Mouse (Mus musculus) intestine, embryonic 15.5 days (tissue): ENCODE results near the gene Chtop. TPM values are rescaled to one million over a fixed set of nuclear protein-coding genes. Genes with fewer than 3 reads are reported as not detected.

Experiments used
- ATAC-seq: fragments of 200-750 bp; cut with Nextera tagmentation; 2 replicates; pipeline ENCODE4 v1.8.0; 2017; ENCODE audit warnings: moderate TSS enrichment, moderate library complexity
- H3K27ac ChIP-seq: fragments of 300-500 bp; sonication (generic); 2 replicates; pipeline ENCODE4 v1.5.1; 2015; ENCODE audit warnings: mild to moderate bottlenecking, inconsistent platforms
- H3K27me3 ChIP-seq: fragments of 300-500 bp; sonication (generic); replicated peaks from 2 replicates; pipeline ENCODE4 v1.6.1; 2015; ENCODE audit warnings: inconsistent platforms
- H3K36me3 ChIP-seq: fragments of 300-500 bp; sonication (generic); 2 replicates; pipeline ENCODE4 v1.6.1; 2015; ENCODE audit warnings: inconsistent platforms
- H3K4me1 ChIP-seq: fragments of 300-500 bp; sonication (generic); replicated peaks from 2 replicates; pipeline ENCODE4 v1.6.1; 2015; ENCODE audit warnings: inconsistent platforms
- H3K4me2 ChIP-seq: fragments of 300-500 bp; sonication (generic); replicated peaks from 2 replicates; pipeline ENCODE4 v1.6.1; 2015; ENCODE audit warnings: mild to moderate bottlenecking, inconsistent platforms
- H3K4me3 ChIP-seq: fragments of 300-500 bp; sonication (generic); replicated peaks from 2 replicates; pipeline ENCODE4 v1.5.1; 2015; ENCODE audit warnings: inconsistent platforms
- H3K9ac ChIP-seq: fragments of 300-500 bp; sonication (generic); 2 replicates; pipeline ENCODE4 v1.6.1; 2015; ENCODE audit warnings: inconsistent platforms
- H3K9me3 ChIP-seq: fragments of 300-500 bp; sonication (generic); 2 replicates; pipeline ENCODE4 v1.6.1; 2016; ENCODE audit warnings: inconsistent platforms
- WGBS: fragments of 180-500 bp; shearing (Covaris S2); methylation state at CpG from one replicate; pipeline ENCODE4 v1.1.7; 2015; 5-methylcytosine and 5-hydroxymethylcytosine counted together
- polyA plus RNA-seq: library from polyadenylated mRNA; unstranded; fragments of >200 nt; fragmentation: Nextera tagmentation; extraction: Ambion mirVana; gene quantifications from 2 replicates; pipeline ENCODE4 v1.2.1, GENCODE M21; 2015

Gene Chtop
- polyA plus RNA-seq, result 117 and 125 TPM in 2 replicates

GRCm38 (mm10) chr3:90508950-90509746, at the start of gene Chtop:
Chtop (minus strand) TSS chr3:90509498.
- Histone ChIP-seq H3K4me3 (peak within 1 kb of the TSS; percentile 97), H3K36me3 (peaks cover 8% of the 10 kb centered on the region; the same call in 1 of the 2 replicates), H3K4me1 (peaks cover 21% of the 10 kb centered on the region), H3K27ac (peak within 1 kb of the TSS; percentile 95), H3K9ac (peak within 1 kb of the TSS; percentile 99), H3K27me3 (no peaks in the 10 kb centered on the region), H3K9me3 (no peaks in the 10 kb centered on the region), H3K4me2 (peak within 1 kb of the TSS; percentile 61)
- WGBS, result under 1% methylated on average over 66 of the region's 66 CpGs
- ATAC-seq, result peak; percentile 94

- H3K4me2 ChIP-seq, result no peak overlapping the region
- no peaks in the 10 kb centered on the region for H3K4me1 ChIP-seq
- no peaks in the 10 kb centered on the region for H3K9me3 ChIP-seq
- no peaks in the 10 kb centered on the region for H3K36me3 ChIP-seq
- H3K4me3 ChIP-seq, result no peak overlapping the region
- no peaks in the 10 kb centered on the region for H3K27me3 ChIP-seq
- no peak for ATAC-seq
- 69% methylated on average over 5 of the region's 5 CpGs for WGBS
- H3K9ac ChIP-seq, result no peak overlapping the region
- no peak overlapping the region for H3K27ac ChIP-seq
These were observed 46.7 kb upstream of the Chtop start for GRCm38 (mm10) chr3:90555954-90556353.

- Histone ChIP-seq H3K9me3 (no peaks in the 10 kb centered on the region), H3K4me1 (no peaks in the 10 kb centered on the region), H3K4me2 (no peak overlapping the region), H3K4me3 (no peak overlapping the region), H3K36me3 (no peaks in the 10 kb centered on the region), H3K27me3 (no peaks in the 10 kb centered on the region), H3K9ac (no peak overlapping the region), H3K27ac (no peak overlapping the region)
- WGBS, result 73% methylated on average over 2 of the region's 2 CpGs
- ATAC-seq, result no peak
These were observed 42.9 kb upstream of the Chtop start for GRCm38 (mm10) chr3:90552231-90552630.

GRCm38 (mm10) chr3:90550421-90550790, 41.1 kb upstream of the Chtop start:
- Histone ChIP-seq H3K27me3 (no peaks in the 10 kb centered on the region), H3K4me3 (no peak overlapping the region), H3K4me1 (no peaks in the 10 kb centered on the region), H3K27ac (no peak overlapping the region), H3K9me3 (no peaks in the 10 kb centered on the region), H3K9ac (no peak overlapping the region), H3K36me3 (no peaks in the 10 kb centered on the region), H3K4me2 (no peak overlapping the region)
- 0 out of 2 replicates have a peak, but pooled peaks have one; percentile 17 for ATAC-seq
- WGBS, result 72% methylated on average over 2 of the region's 2 CpGs

GRCm38 (mm10) chr3:90549676-90550420, 40.5 kb upstream of the Chtop start:
- H3K4me1 ChIP-seq, result no peaks in the 10 kb centered on the region
- H3K9me3 ChIP-seq, result no peaks in the 10 kb centered on the region
- H3K27me3 ChIP-seq, result no peaks in the 10 kb centered on the region
- ATAC-seq, result 0 out of 2 replicates have a peak, but pooled peaks have one; percentile 25
- H3K36me3 ChIP-seq, result no peaks in the 10 kb centered on the region
- no peak overlapping the region for H3K9ac ChIP-seq
- no peak overlapping the region for H3K27ac ChIP-seq
- 53% methylated on average over 5 of the region's 5 CpGs for WGBS
- no peak overlapping the region for H3K4me3 ChIP-seq
- H3K4me2 ChIP-seq, result no peak overlapping the region

- ATAC-seq, result no peak
- no peak overlapping the region for H3K4me2 ChIP-seq
- no peak overlapping the region; the same call in 1 of the 2 replicates for H3K9ac ChIP-seq
- no peaks in the 10 kb centered on the region for H3K9me3 ChIP-seq
- no peaks in the 10 kb centered on the region for H3K36me3 ChIP-seq
- 58% methylated on average over 4 of the region's 4 CpGs for WGBS
- H3K4me1 ChIP-seq, result peaks cover 11% of the 10 kb centered on the region
- H3K4me3 ChIP-seq, result no peak overlapping the region
- H3K27me3 ChIP-seq, result no peaks in the 10 kb centered on the region
- 0 out of 2 replicates have a peak overlapping the region, but pooled peaks have one; percentile 9 for H3K27ac ChIP-seq
These were observed 31.6 kb upstream of the Chtop start for GRCm38 (mm10) chr3:90540904-90541303.

- ATAC-seq, result peak; percentile 14
- Histone ChIP-seq H3K9ac (peak overlapping the region; percentile 37), H3K4me2 (peak overlapping the region; percentile 56), H3K4me1 (peaks cover 11% of the 10 kb centered on the region), H3K9me3 (no peaks in the 10 kb centered on the region), H3K36me3 (no peaks in the 10 kb centered on the region), H3K27ac (no peak overlapping the region), H3K27me3 (no peaks in the 10 kb centered on the region), H3K4me3 (peak overlapping the region; percentile 34)
- 61% methylated on average over 5 of the region's 5 CpGs for WGBS
These were observed 28.6 kb upstream of the Chtop start for GRCm38 (mm10) chr3:90537905-90538296.

- Histone ChIP-seq H3K36me3 (no peaks in the 10 kb centered on the region), H3K4me1 (peaks cover 11% of the 10 kb centered on the region), H3K4me2 (peak within 1 kb of the TSS; percentile 56), H3K9ac (peak within 1 kb of the TSS; percentile 37), H3K4me3 (peak within 1 kb of the TSS; percentile 34), H3K9me3 (no peaks in the 10 kb centered on the region), H3K27me3 (no peaks in the 10 kb centered on the region), H3K27ac (peak within 1 kb of the TSS; percentile 52)
- WGBS, result 32% methylated on average over 10 of the region's 10 CpGs
- peak; percentile 93 for ATAC-seq
These were observed 28.0 kb upstream of the Chtop start, which contains the start of gene S100a16 for GRCm38 (mm10) chr3:90537141-90537904. S100a16 (plus strand) TSS chr3:90537254.

GRCm38 (mm10) chr3:90535446-90535845, 26.1 kb upstream of the Chtop start:
- Histone ChIP-seq H3K9ac (no peak overlapping the region), H3K27me3 (no peaks in the 10 kb centered on the region), H3K9me3 (no peaks in the 10 kb centered on the region), H3K4me2 (no peak overlapping the region), H3K4me1 (peaks cover 11% of the 10 kb centered on the region), H3K27ac (no peak overlapping the region), H3K4me3 (no peak overlapping the region), H3K36me3 (no peaks in the 10 kb centered on the region)
- WGBS, result 82% methylated on average over 1 of the region's 1 CpGs
- ATAC-seq, result no peak

- H3K27ac ChIP-seq, result no peak overlapping the region
- H3K4me3 ChIP-seq, result no peak overlapping the region
- 54% methylated on average over 5 of the region's 5 CpGs for WGBS
- H3K36me3 ChIP-seq, result no peaks in the 10 kb centered on the region
- ATAC-seq, result no peak
- no peaks in the 10 kb centered on the region for H3K27me3 ChIP-seq
- H3K9me3 ChIP-seq, result no peaks in the 10 kb centered on the region
- H3K4me1 ChIP-seq, result peaks cover under 1% of the 10 kb centered on the region; the same call in 1 of the 2 replicates
- 0 out of 2 replicates have a peak overlapping the region, but pooled peaks have one; percentile 3 for H3K9ac ChIP-seq
- no peak overlapping the region for H3K4me2 ChIP-seq
These were observed 22.4 kb upstream of the Chtop start for GRCm38 (mm10) chr3:90531713-90532112.

GRCm38 (mm10) chr3:90527291-90527873, 18.1 kb upstream of the Chtop start:
- H3K4me1 ChIP-seq, result peaks cover 7% of the 10 kb centered on the region; the same call in 1 of the 2 replicates
- H3K9me3 ChIP-seq, result no peaks in the 10 kb centered on the region
- no peak for ATAC-seq
- 84% methylated on average over 7 of the region's 7 CpGs for WGBS
- H3K27me3 ChIP-seq, result no peaks in the 10 kb centered on the region
- H3K4me3 ChIP-seq, result no peak overlapping the region
- no peak overlapping the region for H3K4me2 ChIP-seq
- H3K9ac ChIP-seq, result no peak overlapping the region
- H3K36me3 ChIP-seq, result no peaks in the 10 kb centered on the region
- H3K27ac ChIP-seq, result no peak overlapping the region
